In the genomic region with DNA sequence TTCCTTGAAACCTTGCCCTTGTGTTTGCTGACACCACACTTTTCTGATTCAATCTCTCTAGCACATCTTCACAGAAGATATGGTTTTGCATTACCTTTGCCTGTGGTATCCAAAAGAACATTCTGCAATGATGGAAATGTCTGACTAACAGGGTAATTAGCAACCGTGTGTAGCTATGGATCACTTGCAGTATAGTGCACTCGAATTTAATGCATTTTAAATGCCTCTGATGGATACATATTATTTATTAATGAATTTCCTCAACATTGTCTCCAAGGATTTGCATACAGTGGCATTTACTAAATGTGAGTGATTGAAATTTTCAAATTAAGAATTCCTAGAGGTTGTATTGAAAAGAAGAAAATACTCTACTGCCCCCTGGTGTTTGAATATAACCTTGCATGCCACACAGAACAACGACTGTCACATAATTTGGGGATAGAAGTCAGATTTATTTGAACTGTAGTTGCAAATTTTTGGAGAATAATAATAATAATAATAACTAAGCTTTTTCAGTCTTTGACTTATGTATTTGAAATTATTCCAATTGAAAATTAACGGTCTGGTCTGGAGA, we compare ENCODE assay signal across 8 mouse cellular contexts. TPM values are rescaled to one million over a fixed set of nuclear protein-coding genes. Genes with fewer than 3 reads are reported as not detected.
DNase-seq lines count a peak whose midpoint lies in the region; ATAC-seq and TF ChIP-seq lines count a peak whose summit lies in the region.

No protein-coding gene starts in this region.

- no peak overlapping the region for H3K4me3 ChIP-seq in embryonic facial prominence, embryonic 11.5 days (ENCODE audit: low read depth, low read length)
- H3K4me3 ChIP-seq in embryonic facial prominence, embryonic 10.5 days = no peak overlapping the region
- H3K4me3 ChIP-seq in liver, postnatal 0 days (ENCODE audit: low read depth, low read length) = no peak overlapping the region
- H3K4me3 ChIP-seq in liver, embryonic 11.5 days (ENCODE audit: low read depth, low read length) = no peak overlapping the region
- H3K4me3 ChIP-seq in midbrain, embryonic 16.5 days (ENCODE audit: low read depth, low read length) = no peak overlapping the region

- 47% methylated on average over 4 of the region's 4 CpGs for WGBS in embryonic facial prominence, embryonic 11.5 days
- 46% methylated on average over 4 of the region's 4 CpGs for WGBS in embryonic facial prominence, embryonic 10.5 days
- WGBS in liver, postnatal 0 days (ENCODE audit: insufficient replicate concordance) = 44% methylated on average over 4 of the region's 4 CpGs
- 41% methylated on average over 4 of the region's 4 CpGs for WGBS in liver, embryonic 11.5 days
- WGBS in midbrain, embryonic 16.5 days = 45% methylated on average over 4 of the region's 4 CpGs

- H3K4me1 ChIP-seq in embryonic facial prominence, embryonic 11.5 days (ENCODE audit: control insufficient read depth, insufficient read depth, low read length) = no peaks in the 10 kb centered on the region
- H3K4me1 ChIP-seq in embryonic facial prominence, embryonic 10.5 days = no peaks in the 10 kb centered on the region
- H3K4me1 ChIP-seq in liver, postnatal 0 days (ENCODE audit: insufficient read depth) = no peaks in the 10 kb centered on the region
- H3K4me1 ChIP-seq in liver, embryonic 11.5 days (replicated peaks; ENCODE audit: control insufficient read depth, insufficient read depth, low read length) = no peaks in the 10 kb centered on the region
- no peaks in the 10 kb centered on the region for H3K4me1 ChIP-seq in midbrain, embryonic 16.5 days (ENCODE audit: control insufficient read depth, insufficient read depth, low read length)

- no peaks in the 10 kb centered on the region for H3K27me3 ChIP-seq in embryonic facial prominence, embryonic 11.5 days (ENCODE audit: control insufficient read depth, insufficient read depth, low read length)
- H3K27me3 ChIP-seq in embryonic facial prominence, embryonic 10.5 days (replicated peaks; ENCODE audit: low read depth, poor library complexity, severe bottlenecking) = no peaks in the 10 kb centered on the region
- no peaks in the 10 kb centered on the region for H3K27me3 ChIP-seq in liver, postnatal 0 days (ENCODE audit: insufficient read depth, low read length)
- H3K27me3 ChIP-seq in liver, embryonic 11.5 days (replicated peaks; ENCODE audit: control insufficient read depth, insufficient read depth, low read length) = no peaks in the 10 kb centered on the region
- H3K27me3 ChIP-seq in midbrain, embryonic 16.5 days (ENCODE audit: control insufficient read depth, insufficient read depth, low read depth, low read length) = no peaks in the 10 kb centered on the region

- H3K4me2 ChIP-seq in embryonic facial prominence, embryonic 11.5 days (ENCODE audit: low read depth, low read length) = no peak overlapping the region
- no peak overlapping the region for H3K4me2 ChIP-seq in liver, postnatal 0 days (ENCODE audit: low read depth, low read length)
- no peak overlapping the region for H3K4me2 ChIP-seq in liver, embryonic 11.5 days
- no peak overlapping the region for H3K4me2 ChIP-seq in midbrain, embryonic 16.5 days (ENCODE audit: low read length)

- ATAC-seq in embryonic facial prominence, embryonic 11.5 days (replicated peaks; ENCODE audit: insufficient number of reproducible peaks, low FRiP score, low TSS enrichment, low read depth) = no peak; the same call in 1 of the 2 replicates
- ATAC-seq in liver, postnatal 0 days = no peak
- ATAC-seq in liver, embryonic 11.5 days (replicated peaks; ENCODE audit: low FRiP score) = no peak
- 0 out of 2 replicates have a peak, but pooled peaks have one; percentile 32 for ATAC-seq in midbrain, embryonic 16.5 days
- ATAC-seq in erythroid progenitor cell, adult 5-6 weeks (replicated peaks; ENCODE audit: low FRiP score, poor library complexity, severe bottlenecking) = no peak

- H3K9me3 ChIP-seq in embryonic facial prominence, embryonic 11.5 days (replicated peaks; ENCODE audit: control insufficient read depth, low read length) = no peaks in the 10 kb centered on the region
- H3K9me3 ChIP-seq in embryonic facial prominence, embryonic 10.5 days = no peaks in the 10 kb centered on the region
- no peaks in the 10 kb centered on the region for H3K9me3 ChIP-seq in liver, postnatal 0 days (ENCODE audit: low read length)
- no peaks in the 10 kb centered on the region for H3K9me3 ChIP-seq in liver, embryonic 11.5 days (ENCODE audit: control insufficient read depth, low read length)
- H3K9me3 ChIP-seq in midbrain, embryonic 16.5 days (replicated peaks; ENCODE audit: control insufficient read depth, low read length, poor library complexity, severe bottlenecking) = no peaks in the 10 kb centered on the region

- H3K27ac ChIP-seq in embryonic facial prominence, embryonic 11.5 days (replicated peaks; ENCODE audit: low read depth, low read length) = no peak overlapping the region
- H3K27ac ChIP-seq in embryonic facial prominence, embryonic 10.5 days (replicated peaks) = no peak overlapping the region
- H3K27ac ChIP-seq in liver, postnatal 0 days (ENCODE audit: low read depth) = no peak overlapping the region
- no peak overlapping the region for H3K27ac ChIP-seq in liver, embryonic 11.5 days (ENCODE audit: low read depth, low read length)
- no peak overlapping the region for H3K27ac ChIP-seq in midbrain, embryonic 16.5 days (ENCODE audit: low read length)

- peak; percentile 71 for DNase-seq in embryonic facial prominence, embryonic 11.5 days (ENCODE audit: low spot score)
- DNase-seq in embryonic facial prominence, embryonic 10.5 days (ENCODE audit: low spot score) = no peak
- no peak for DNase-seq in liver, postnatal 0 days
- no peak for DNase-seq in liver, embryonic 11.5 days (ENCODE audit: low spot score)
- DNase-seq in embryo, embryonic 11.5 days (ENCODE audit: low read depth, low spot score) = peak; percentile 8
- DNase-seq in heart, adult 11 months = no peak

- no peak for TF ChIP-seq EP300 in liver, postnatal 0 days (IDR thresholded peaks at IDR 0.05; ENCODE audit: low read depth)

- TF ChIP-seq CTCF in liver, postnatal 0 days (IDR thresholded peaks at IDR 0.05; ENCODE audit: low read depth) = peak; percentile 50

- no peak overlapping the region for H3K9ac ChIP-seq in embryonic facial prominence, embryonic 11.5 days (replicated peaks; ENCODE audit: low read length)
- no peak overlapping the region for H3K9ac ChIP-seq in liver, postnatal 0 days (replicated peaks)
- H3K9ac ChIP-seq in liver, embryonic 11.5 days (ENCODE audit: low read depth, low read length) = no peak overlapping the region
- H3K9ac ChIP-seq in midbrain, embryonic 16.5 days (ENCODE audit: low read depth, low read length) = no peak overlapping the region

- no peaks in the 10 kb centered on the region for H3K36me3 ChIP-seq in embryonic facial prominence, embryonic 11.5 days (replicated peaks; ENCODE audit: control insufficient read depth, insufficient read depth, low read depth, low read length)
- no peaks in the 10 kb centered on the region for H3K36me3 ChIP-seq in embryonic facial prominence, embryonic 10.5 days (replicated peaks)
- no peaks in the 10 kb centered on the region for H3K36me3 ChIP-seq in liver, postnatal 0 days (replicated peaks; ENCODE audit: insufficient read depth, low read length)
- H3K36me3 ChIP-seq in liver, embryonic 11.5 days (ENCODE audit: control insufficient read depth, insufficient read depth, low read length) = no peaks in the 10 kb centered on the region
- H3K36me3 ChIP-seq in midbrain, embryonic 16.5 days (ENCODE audit: control insufficient read depth, insufficient read depth, low read length) = no peaks in the 10 kb centered on the region

RNA-seq across cellular contexts. Expression of a gene that starts 15.0 kb away (rescaled TPM):
- 0.38 and 0.43 TPM in 2 replicates for polyA plus RNA-seq in embryonic facial prominence, embryonic 11.5 days (2014; fragmentation: Nextera tagmentation; extraction: Ambion mirVana)
- 0.11 and 0.32 TPM in 2 replicates for polyA plus RNA-seq in embryonic facial prominence, embryonic 10.5 days (2016; fragmentation: Nextera tagmentation; extraction: Ambion mirVana)
- polyA plus RNA-seq in liver, postnatal 0 days (2015; fragmentation: Nextera tagmentation; extraction: Ambion mirVana) = 0.05 and 0.06 TPM in 2 replicates
- polyA plus RNA-seq in liver, embryonic 11.5 days (2014; fragmentation: Nextera tagmentation; extraction: Ambion mirVana) = 0.04 and 0.08 TPM in 2 replicates
- polyA plus RNA-seq in midbrain, embryonic 16.5 days (2015; fragmentation: Nextera tagmentation; extraction: Ambion mirVana) = 0.15 and 0.23 TPM in 2 replicates
- not detected in 2 replicates for total RNA-seq in erythroid progenitor cell, adult 5-6 weeks (2015; ENCODE audit: low replicate concordance)
- not detected in 2 replicates for total RNA-seq in erythroid progenitor cell, adult 5-6 weeks (2017; ENCODE audit: low replicate concordance)

Comparison
In these comparisons a context has a peak if more than half of its experiments do, and no peak if none do; other contexts are left out.
1. DNase-seq: peak in embryonic facial prominence, embryonic 11.5 days (single experiment) and embryo, embryonic 11.5 days (single experiment); none in embryonic facial prominence, embryonic 10.5 days (single experiment), liver, postnatal 0 days (single experiment), liver, embryonic 11.5 days (single experiment) and heart, adult 11 months (single experiment).